Mouse (Mus musculus): ENCODE measurements around the gene 1700037H04Rik. TPM values are rescaled to one million over a fixed set of nuclear protein-coding genes. Genes with fewer than 3 reads are reported as not detected.

The 1700037H04Rik gene
- polyA plus RNA-seq, 1 experiment = 98.0 TPM

- H3K4me3 ChIP-seq (ENCODE audit: insufficient read depth, poor library complexity, severe bottlenecking) = no peak overlapping the region
- no peaks in the 10 kb centered on the region for H3K79me2 ChIP-seq (ENCODE audit: control insufficient read depth, insufficient read depth)
- no peak overlapping the region for H3ac ChIP-seq (ENCODE audit: control insufficient read depth, insufficient read length, low read depth)
- no peaks in the 10 kb centered on the region for H3K79me3 ChIP-seq (ENCODE audit: low read depth)
- no peaks in the 10 kb centered on the region for H3K27me3 ChIP-seq (ENCODE audit: control insufficient read depth, insufficient read depth, insufficient read length)
- peak; percentile 79 for TF ChIP-seq MAX (IDR thresholded peaks at IDR 0.05)
- TF ChIP-seq MYOD1 (IDR thresholded peaks at IDR 0.05; ENCODE audit: control insufficient read depth, insufficient read length, low read depth) = peak; percentile 76
- TF ChIP-seq USF1 (IDR thresholded peaks at IDR 0.05; ENCODE audit: low read depth) = peak; percentile 69
- TF ChIP-seq FOSL1 (IDR thresholded peaks at IDR 0.05; ENCODE audit: insufficient read depth, low read length, poor library complexity, severe bottlenecking) = no peak
- H3K36me3 ChIP-seq (ENCODE audit: control insufficient read depth, insufficient read depth) = peaks cover 23% of the 10 kb centered on the region
Measured at GRCm38 (mm10) chr2:131204410-131204981, 44.6 kb upstream of the 1700037H04Rik start.

GRCm38 (mm10) chr2:131203816-131204409 lies 44.0 kb upstream of the 1700037H04Rik start:
- peak; percentile 52 for TF ChIP-seq CEBPB (IDR thresholded peaks at IDR 0.05; ENCODE audit: low read depth)
- no peak for TF ChIP-seq MYOG (IDR thresholded peaks at IDR 0.05; ENCODE audit: control insufficient read depth, extremely low read depth, insufficient read length)
- Histone ChIP-seq H3K27me3 (ENCODE audit: control insufficient read depth, insufficient read depth, insufficient read length) (no peaks in the 10 kb centered on the region), H3ac (ENCODE audit: control insufficient read depth, insufficient read length, low read depth) (no peak overlapping the region), H3K4me3 (ENCODE audit: insufficient read depth, poor library complexity, severe bottlenecking) (no peak overlapping the region), H3K36me3 (ENCODE audit: control insufficient read depth, insufficient read depth) (peaks cover 28% of the 10 kb centered on the region), H3K79me2 (ENCODE audit: control insufficient read depth, insufficient read depth) (no peaks in the 10 kb centered on the region), H3K79me3 (ENCODE audit: low read depth) (no peaks in the 10 kb centered on the region)

GRCm38 (mm10) chr2:131201262-131201661 lies 41.4 kb upstream of the 1700037H04Rik start:
- no peaks in the 10 kb centered on the region for H3K27me3 ChIP-seq (ENCODE audit: control insufficient read depth, insufficient read depth, insufficient read length)
- H3K79me3 ChIP-seq (ENCODE audit: low read depth) = no peaks in the 10 kb centered on the region
- no peak for TF ChIP-seq CTCF (IDR thresholded peaks at IDR 0.05; ENCODE audit: control insufficient read depth, insufficient read depth, insufficient read length)
- TF ChIP-seq CEBPB (IDR thresholded peaks at IDR 0.05; ENCODE audit: low read depth) = no peak
- TF ChIP-seq FOSL1 (IDR thresholded peaks at IDR 0.05; ENCODE audit: insufficient read depth, low read length, poor library complexity, severe bottlenecking) = no peak
- TF ChIP-seq USF1 (IDR thresholded peaks at IDR 0.05; ENCODE audit: low read depth) = no peak
- TF ChIP-seq MYOD1 (IDR thresholded peaks at IDR 0.05; ENCODE audit: control insufficient read depth, insufficient read length, low read depth) = no peak
- TF ChIP-seq MYOG (IDR thresholded peaks at IDR 0.05; ENCODE audit: control insufficient read depth, extremely low read depth, insufficient read length) = no peak
- no peak for TF ChIP-seq MAX (IDR thresholded peaks at IDR 0.05)
- no peak overlapping the region for H3ac ChIP-seq (ENCODE audit: control insufficient read depth, insufficient read length, low read depth)
- no peak overlapping the region for H3K4me3 ChIP-seq (ENCODE audit: insufficient read depth, poor library complexity, severe bottlenecking)
- peaks cover 54% of the 10 kb centered on the region for H3K36me3 ChIP-seq (ENCODE audit: control insufficient read depth, insufficient read depth)
- no peaks in the 10 kb centered on the region for H3K79me2 ChIP-seq (ENCODE audit: control insufficient read depth, insufficient read depth)

- Histone ChIP-seq H3K79me2 (ENCODE audit: control insufficient read depth, insufficient read depth) (no peaks in the 10 kb centered on the region), H3K4me3 (ENCODE audit: insufficient read depth, poor library complexity, severe bottlenecking) (no peak overlapping the region), H3K36me3 (ENCODE audit: control insufficient read depth, insufficient read depth) (peaks cover 58% of the 10 kb centered on the region), H3K27me3 (ENCODE audit: control insufficient read depth, insufficient read depth, insufficient read length) (no peaks in the 10 kb centered on the region), H3ac (ENCODE audit: control insufficient read depth, insufficient read length, low read depth) (no peak overlapping the region), H3K79me3 (ENCODE audit: low read depth) (no peaks in the 10 kb centered on the region)
- TF ChIP-seq MYOG (IDR thresholded peaks at IDR 0.05; ENCODE audit: control insufficient read depth, extremely low read depth, insufficient read length) (no peak), USF1 (IDR thresholded peaks at IDR 0.05; ENCODE audit: low read depth) (no peak), CTCF (IDR thresholded peaks at IDR 0.05; ENCODE audit: control insufficient read depth, insufficient read depth, insufficient read length) (no peak), MYOD1 (IDR thresholded peaks at IDR 0.05; ENCODE audit: control insufficient read depth, insufficient read length, low read depth) (no peak), CEBPB (IDR thresholded peaks at IDR 0.05; ENCODE audit: low read depth) (no peak), MAX (IDR thresholded peaks at IDR 0.05) (no peak), FOSL1 (IDR thresholded peaks at IDR 0.05; ENCODE audit: insufficient read depth, low read length, poor library complexity, severe bottlenecking) (no peak)
Measured at GRCm38 (mm10) chr2:131200710-131201109, 40.8 kb upstream of the 1700037H04Rik start.

GRCm38 (mm10) chr2:131196606-131197316 lies 36.9 kb upstream of the 1700037H04Rik start:
- H3K79me2 ChIP-seq (ENCODE audit: control insufficient read depth, insufficient read depth) = no peaks in the 10 kb centered on the region
- no peak overlapping the region for H3K4me3 ChIP-seq (ENCODE audit: insufficient read depth, poor library complexity, severe bottlenecking)
- peaks cover 86% of the 10 kb centered on the region for H3K36me3 ChIP-seq (ENCODE audit: control insufficient read depth, insufficient read depth)
- TF ChIP-seq FOSL1 (IDR thresholded peaks at IDR 0.05; ENCODE audit: insufficient read depth, low read length, poor library complexity, severe bottlenecking) (no peak), USF1 (IDR thresholded peaks at IDR 0.05; ENCODE audit: low read depth) (no peak), CEBPB (IDR thresholded peaks at IDR 0.05; ENCODE audit: low read depth) (no peak), MYOD1 (IDR thresholded peaks at IDR 0.05; ENCODE audit: control insufficient read depth, insufficient read length, low read depth) (no peak), MAX (IDR thresholded peaks at IDR 0.05) (no peak), MYOG (IDR thresholded peaks at IDR 0.05; ENCODE audit: control insufficient read depth, extremely low read depth, insufficient read length) (no peak), CTCF (IDR thresholded peaks at IDR 0.05; ENCODE audit: control insufficient read depth, insufficient read depth, insufficient read length) (no peak)
- no peaks in the 10 kb centered on the region for H3K27me3 ChIP-seq (ENCODE audit: control insufficient read depth, insufficient read depth, insufficient read length)
- no peaks in the 10 kb centered on the region for H3K79me3 ChIP-seq (ENCODE audit: low read depth)
- no peak overlapping the region for H3ac ChIP-seq (ENCODE audit: control insufficient read depth, insufficient read length, low read depth)
